Mouse (Mus musculus) heart, adult 2 months (tissue): ENCODE measurements around the gene Nanog.

Experiments used
- CTCF ChIP-seq: fragments of 200-600 bp; IDR thresholded peaks from 2 replicates; pipeline ENCODE4 v1.8.1; 2022; ENCODE audit warnings: antibody characterized with exemption, mild to moderate bottlenecking, moderate library complexity
- POLR2A ChIP-seq: fragments of 200-500 bp; IDR thresholded peaks from 2 replicates; pipeline ENCODE4 v1.6.1; 2011; ENCODE audit warnings: mild to moderate bottlenecking, low read depth, low read length, control low read depth; ENCODE audit not compliant: insufficient read depth

GRCm38 (mm10) chr6:122665866-122666265 lies 41.4 kb upstream of the Nanog start:
- TF ChIP-seq CTCF (no peak), POLR2A (no peak)
